ENCODE assay signal across 32 mouse cellular contexts in genomic region chr11:101556954-101557353, GRCm38 (mm10). TPM values are rescaled to one million over a fixed set of nuclear protein-coding genes. Genes with fewer than 3 reads are reported as not detected.
DNase-seq lines count a peak whose midpoint lies in the region; ATAC-seq and TF ChIP-seq lines count a peak whose summit lies in the region.
"Had no signal": no experiment of that assay in that cellular context is flagged by ENCODE, and none has a peak within 500 bp of the region (broad histone marks: within the 10 kb centered on the region; RNA-seq: fewer than 3 reads in every experiment).

No protein-coding gene starts in this region.

- no peaks in the 10 kb centered on the region for H3K9me3 ChIP-seq in liver, embryonic 12.5 days (replicated peaks)
- H3K9me3 ChIP-seq: embryonic facial prominence, embryonic 12.5 days; forebrain, embryonic 15.5 days; limb, embryonic 13.5 days; stomach, embryonic 15.5 days had no signal

- H3K4me2 ChIP-seq in liver, embryonic 12.5 days = 0 out of 2 replicates have a peak overlapping the region, but pooled peaks have one; percentile 4
- H3K4me2 ChIP-seq: embryonic facial prominence, embryonic 12.5 days; forebrain, embryonic 15.5 days; heart, embryonic 11.5 days; limb, embryonic 13.5 days; midbrain, embryonic 11.5 days; stomach, embryonic 15.5 days had no signal

- no peaks in the 10 kb centered on the region for H3K27me3 ChIP-seq in kidney, adult 2 months (replicated peaks; ENCODE audit: control insufficient read depth, insufficient read depth, low read length)
- no peaks in the 10 kb centered on the region for H3K27me3 ChIP-seq in liver, embryonic 12.5 days (replicated peaks)
- no peaks in the 10 kb centered on the region for H3K27me3 ChIP-seq in small intestine, adult 2 months (ENCODE audit: control insufficient read depth, insufficient read depth, low read length)
- H3K27me3 ChIP-seq: embryonic facial prominence, embryonic 12.5 days; forebrain, embryonic 15.5 days; limb, embryonic 13.5 days; stomach, embryonic 15.5 days had no signal

- no peaks in the 10 kb centered on the region; the same call in 1 of the 2 replicates for H3K4me1 ChIP-seq in kidney, adult 2 months (ENCODE audit: control insufficient read depth, insufficient read depth, low read length)
- peaks cover 25% of the 10 kb centered on the region for H3K4me1 ChIP-seq in liver, embryonic 12.5 days
- no peaks in the 10 kb centered on the region; the same call in 1 of the 2 replicates for H3K4me1 ChIP-seq in small intestine, adult 2 months (ENCODE audit: control insufficient read depth, insufficient read depth, insufficient read length, low read length)

- no peak overlapping the region for H3K4me3 ChIP-seq in kidney, adult 2 months (ENCODE audit: insufficient read depth, low read depth, low read length)
- no peak overlapping the region for H3K4me3 ChIP-seq in liver, embryonic 12.5 days
- no peak overlapping the region for H3K4me3 ChIP-seq in small intestine, adult 2 months (ENCODE audit: low read depth, low read length)
- H3K4me3 ChIP-seq: embryonic facial prominence, embryonic 12.5 days; erythroblast, embryonic 14.5 days; forebrain, embryonic 15.5 days; limb, embryonic 13.5 days; stomach, embryonic 15.5 days had no signal

- WGBS in kidney, adult 2 months = 47% methylated on average over 2 of the region's 2 CpGs
- 80% methylated on average over 2 of the region's 2 CpGs for WGBS in liver, embryonic 12.5 days (ENCODE audit: insufficient replicate concordance)
- WGBS in small intestine, adult 2 months = 23% methylated on average over 2 of the region's 2 CpGs

- no peak for ATAC-seq in liver, embryonic 12.5 days
- no peak for ATAC-seq in megakaryocyte-erythroid progenitor cell, adult 5-6 weeks (replicated peaks; ENCODE audit: low FRiP score, low TSS enrichment, poor library complexity, severe bottlenecking)
- no peak for ATAC-seq in megakaryocyte, adult 5-6 weeks (ENCODE audit: poor library complexity, severe bottlenecking)
- ATAC-seq: forebrain, embryonic 15.5 days had no signal

- no peak overlapping the region for H3K27ac ChIP-seq in kidney, adult 2 months (ENCODE audit: insufficient read depth, low read depth, low read length)
- peak overlapping the region; percentile 70 for H3K27ac ChIP-seq in liver, embryonic 12.5 days
- peak overlapping the region; percentile 54; the same call in 1 of the 2 replicates for H3K27ac ChIP-seq in small intestine, adult 2 months (ENCODE audit: insufficient read depth, low read depth, low read length)
- H3K27ac ChIP-seq: embryonic facial prominence, embryonic 12.5 days; forebrain, embryonic 15.5 days; limb, embryonic 13.5 days; macrophage; stomach, embryonic 15.5 days had no signal

- TF ChIP-seq CTCF in kidney, adult 2 months (conservative IDR thresholded peaks at IDR 0.05; ENCODE audit: insufficient read depth, insufficient read length, low read depth, low read length) = no peak
- TF ChIP-seq CTCF in small intestine, adult 2 months (IDR thresholded peaks at IDR 0.05; ENCODE audit: extremely low read depth, insufficient read length, insufficient replicate concordance, low read depth, low read length) = no peak

- no peak overlapping the region for H3K9ac ChIP-seq in liver, embryonic 12.5 days
- H3K9ac ChIP-seq: embryonic facial prominence, embryonic 12.5 days; forebrain, embryonic 15.5 days; limb, embryonic 13.5 days; stomach, embryonic 15.5 days had no signal

- peak; percentile 33 for DNase-seq in kidney, adult 2 months
- no peak for DNase-seq in kidney, adult 11 months
- peak; percentile 62 for DNase-seq in retina, postnatal 1 day
- no peak for DNase-seq in retina, embryonic 14.5 days (ENCODE audit: low spot score)
- DNase-seq: cerebellum, postnatal 10 days; gastrocnemius, postnatal 10 days; heart, adult 11 months; heart, postnatal 10 days; right cerebral cortex, postnatal 14 days; thymus, postnatal 25 days had no signal

- H3K36me3 ChIP-seq in kidney, adult 2 months (ENCODE audit: control insufficient read depth, insufficient read depth, low read length) = peaks cover 4% of the 10 kb centered on the region
- H3K36me3 ChIP-seq in liver, embryonic 12.5 days = peaks cover 66% of the 10 kb centered on the region
- peaks cover 36% of the 10 kb centered on the region for H3K36me3 ChIP-seq in small intestine, adult 2 months (ENCODE audit: control insufficient read depth, insufficient read depth, low read length)

- TF ChIP-seq POLR2A in kidney, adult 2 months (IDR thresholded peaks at IDR 0.05; ENCODE audit: low read depth, low read length) = no peak
- TF ChIP-seq POLR2A in small intestine, adult 2 months (IDR thresholded peaks at IDR 0.05; ENCODE audit: low read depth, low read length) = no peak

RNA-seq across cellular contexts. Expression of gene Nbr1, which starts 5.0 kb away (rescaled TPM):
- polyA plus RNA-seq in kidney, adult 2 months (2012; rRNA removed) = 107 and 134 TPM in 2 replicates
- polyA plus RNA-seq in liver, embryonic 12.5 days (2016; fragmentation: Nextera tagmentation; extraction: Ambion mirVana) = 45.1 and 47.9 TPM in 2 replicates
- 47.4 and 116 TPM in 2 replicates for polyA plus RNA-seq in small intestine, adult 2 months (2012; rRNA removed)
- total RNA-seq in megakaryocyte-erythroid progenitor cell, adult 5-6 weeks (2014; fragmentation: Nextera tagmentation) = 50.1 and 74.2 TPM in 2 replicates
- total RNA-seq in megakaryocyte-erythroid progenitor cell, adult 5-6 weeks (2017) = 43.3 and 45.3 TPM in 2 replicates
- 32.4 and 33.9 TPM in 2 replicates for total RNA-seq in megakaryocyte, adult 5-6 weeks (2015)
- 53.6 and 60.7 TPM in 2 replicates for total RNA-seq in megakaryocyte, adult 5-6 weeks (2017)

RNA-seq across cellular contexts. Expression of gene Brca1, which starts 5.2 kb away (rescaled TPM):
- 0.12 and 0.16 TPM in 2 replicates for polyA plus RNA-seq in kidney, adult 2 months (2012; rRNA removed)
- polyA plus RNA-seq in liver, embryonic 12.5 days (2016; fragmentation: Nextera tagmentation; extraction: Ambion mirVana) = 17.2 and 17.4 TPM in 2 replicates
- 0.24 and 1.0 TPM in 2 replicates for polyA plus RNA-seq in small intestine, adult 2 months (2012; rRNA removed)
- total RNA-seq in megakaryocyte-erythroid progenitor cell, adult 5-6 weeks (2014; fragmentation: Nextera tagmentation) = 37.5 and 45.4 TPM in 2 replicates
- 38.5 and 49.6 TPM in 2 replicates for total RNA-seq in megakaryocyte-erythroid progenitor cell, adult 5-6 weeks (2017)
- total RNA-seq in megakaryocyte, adult 5-6 weeks (2015) = 15.3 and 15.9 TPM in 2 replicates
- total RNA-seq in megakaryocyte, adult 5-6 weeks (2017) = 26.8 and 34.8 TPM in 2 replicates

RNA-seq across cellular contexts. Expression of gene Tmem106a, which starts 25.1 kb away (rescaled TPM):
- 392 and 429 TPM in 2 replicates for polyA plus RNA-seq in kidney, adult 2 months (2012; rRNA removed)
- 5.0 and 5.3 TPM in 2 replicates for polyA plus RNA-seq in liver, embryonic 12.5 days (2016; fragmentation: Nextera tagmentation; extraction: Ambion mirVana)
- polyA plus RNA-seq in small intestine, adult 2 months (2012; rRNA removed) = 57.2 and 171 TPM in 2 replicates
- total RNA-seq in megakaryocyte-erythroid progenitor cell, adult 5-6 weeks (2014; fragmentation: Nextera tagmentation) = 0.85 and 1.7 TPM in 2 replicates
- 0.80 TPM in 1 of 2 replicates, not detected in the other for total RNA-seq in megakaryocyte-erythroid progenitor cell, adult 5-6 weeks (2017)
- 35.3 and 35.7 TPM in 2 replicates for total RNA-seq in megakaryocyte, adult 5-6 weeks (2015)
- 20.5 and 24.1 TPM in 2 replicates for total RNA-seq in megakaryocyte, adult 5-6 weeks (2017)

RNA-seq across cellular contexts. Expression of gene Gm11634, which starts 42.1 kb away (rescaled TPM):
- not detected in 2 replicates for polyA plus RNA-seq in kidney, adult 2 months (2012; rRNA removed)
- not detected in 2 replicates for polyA plus RNA-seq in liver, embryonic 12.5 days (2016; fragmentation: Nextera tagmentation; extraction: Ambion mirVana)
- not detected in 2 replicates for polyA plus RNA-seq in small intestine, adult 2 months (2012; rRNA removed)
- total RNA-seq in megakaryocyte-erythroid progenitor cell, adult 5-6 weeks (2014; fragmentation: Nextera tagmentation) = not detected in 2 replicates
- total RNA-seq in megakaryocyte-erythroid progenitor cell, adult 5-6 weeks (2017) = not detected in 2 replicates
- total RNA-seq in megakaryocyte, adult 5-6 weeks (2015) = not detected in 2 replicates
- not detected in 2 replicates for total RNA-seq in megakaryocyte, adult 5-6 weeks (2017)
- total RNA-seq: adrenal gland, postnatal 14 days; gastrocnemius, postnatal 10 days; heart, postnatal 10 days; left cerebral cortex, postnatal 14 days; monocyte, adult 5-6 weeks; neutrophil, adult 5-6 weeks had no signal
- polyA plus RNA-seq: C2C12; cortical plate, adult 2 months; embryonic facial prominence, embryonic 12.5 days; erythroblast, embryonic 14.5 days; forebrain, embryonic 15.5 days; heart, embryonic 11.5 days; hindbrain, embryonic 11.5 days; kidney, embryonic 14.5 days; limb, embryonic 13.5 days; lung, embryonic 16.5 days; macrophage; midbrain, embryonic 11.5 days; spleen, adult 2 months; stomach, embryonic 15.5 days had no signal

Comparison
In these comparisons a context has a peak if more than half of its experiments do, and no peak if none do; other contexts are left out.
1. DNase-seq: peak in kidney, adult 2 months (single experiment) and retina, postnatal 1 day (single experiment); none in kidney, adult 11 months (single experiment) and retina, embryonic 14.5 days (single experiment).